Mouse (Mus musculus) embryonic fibroblast, embryonic 13.5 days (primary cell): ENCODE data around the gene Vmn1r204.

Source experiments
- CTCF ChIP-seq: IDR thresholded peaks from 2 replicates; pipeline ENCODE4 v1.5.1; 2011; ENCODE audit warnings: mild to moderate bottlenecking, control low read depth, low read length, moderate library complexity, borderline replicate concordance; ENCODE audit not compliant: insufficient read depth
- POLR2A ChIP-seq: IDR thresholded peaks from 2 replicates; pipeline ENCODE4 v1.6.1; 2011; ENCODE audit warnings: low read depth, mild to moderate bottlenecking, control low read depth, low read length, moderate library complexity

DNA sequence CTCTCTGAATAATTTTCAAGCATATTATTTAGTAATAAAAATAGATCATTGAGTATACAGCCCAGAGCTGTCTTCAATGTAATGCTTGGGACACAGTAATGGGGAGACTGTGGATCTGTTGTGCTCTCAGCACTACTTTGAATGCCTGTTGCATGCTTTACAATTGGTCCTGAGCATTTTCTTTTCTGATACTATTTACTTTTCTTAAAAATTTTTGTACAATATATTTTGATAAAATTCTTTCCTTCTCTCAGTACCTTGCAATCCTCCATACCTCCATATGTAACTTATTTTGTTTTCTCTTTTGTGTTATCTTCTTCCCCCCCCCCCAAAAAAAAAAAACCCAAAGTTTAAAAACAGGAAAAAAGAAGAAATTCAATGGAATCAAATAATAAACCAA lies 47.7 kb upstream of the Vmn1r204 start, which contains the start of gene Vmn1r202:
- TF ChIP-seq CTCF (no peak), POLR2A (no peak)
